Mouse (Mus musculus) thymus, adult 2 months (tissue): ENCODE data around the gene Cnn2.

Source experiments
- CTCF ChIP-seq: fragments of 200-500 bp; IDR thresholded peaks from 2 replicates; pipeline ENCODE4 v1.5.1; 2012; ENCODE audit warnings: mild to moderate bottlenecking, control low read depth, low read length, moderate library complexity, borderline replicate concordance; ENCODE audit not compliant: control insufficient read depth, poor library complexity, insufficient read depth; ENCODE audit errors: extremely low read depth
- POLR2A ChIP-seq: fragments of 200-500 bp; IDR thresholded peaks from 2 replicates; pipeline ENCODE4 v1.6.1; 2012; ENCODE audit warnings: mild to moderate bottlenecking, low read length, control low read depth, moderate library complexity; ENCODE audit not compliant: control insufficient read depth, poor library complexity, insufficient read depth; ENCODE audit errors: extremely low read depth

DNA sequence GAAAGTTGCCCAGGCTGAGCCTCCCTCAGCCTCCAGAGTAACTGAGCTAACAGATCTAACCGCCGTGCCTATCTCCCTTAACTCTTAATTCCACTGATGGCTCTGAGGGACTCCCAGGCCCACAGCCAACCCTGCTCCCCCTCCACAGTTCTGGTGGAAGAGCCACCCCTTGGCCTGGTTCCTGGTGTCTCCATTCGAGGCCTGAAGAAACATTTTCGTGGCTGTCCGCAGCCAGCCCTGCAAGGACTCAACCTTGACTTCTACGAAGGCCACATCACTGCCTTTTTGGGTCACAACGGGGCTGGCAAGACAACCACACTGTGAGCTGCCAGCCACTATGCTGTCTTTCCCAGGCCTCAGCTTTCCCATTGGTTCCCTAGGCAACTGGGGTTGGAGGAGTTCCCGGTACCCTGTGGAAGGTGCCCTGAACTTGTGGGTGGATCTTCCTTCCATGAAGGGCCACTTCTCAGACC is 15.9 kb downstream of the Cnn2 start:
- TF ChIP-seq CTCF (no peak), POLR2A (no peak)
